Mouse (Mus musculus): ENCODE data around the gene Cd300lf.
A peak's percentile ranks its signal among the peaks of the same experiment; 100 is the strongest.

DNA sequence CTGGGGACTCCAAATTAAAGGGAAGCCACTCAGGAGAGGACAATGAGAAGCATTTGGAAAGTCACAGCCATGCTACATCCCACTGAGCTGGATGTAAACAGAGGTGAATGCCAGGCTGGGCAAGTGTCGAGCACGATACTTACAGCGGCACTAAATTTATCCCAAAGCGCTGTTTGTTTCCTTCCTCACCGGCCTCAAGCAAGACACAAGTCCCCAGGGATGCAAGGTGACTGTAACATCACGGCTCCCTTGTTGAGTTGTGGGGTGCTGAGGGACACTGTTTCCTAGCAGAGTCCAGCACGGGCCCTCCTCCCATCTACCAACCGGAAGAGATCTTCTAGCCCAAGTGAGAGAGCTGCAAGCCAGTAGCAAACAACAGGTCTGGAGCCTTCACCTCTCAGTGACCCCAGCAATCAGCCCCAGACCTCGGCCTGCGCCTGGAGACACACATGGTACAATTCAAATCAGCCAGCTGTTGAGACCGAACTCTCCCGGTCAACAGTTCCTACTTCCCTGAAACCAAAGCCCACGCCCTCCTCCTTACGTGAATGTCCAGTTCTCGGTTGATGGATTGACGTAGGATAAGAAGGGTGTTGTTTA lies 34.5 kb downstream of the Cd300lf start:
- peak; percentile 67; the same call in 1 of the 2 replicates for TF ChIP-seq ELF1 (IDR thresholded peaks at IDR 0.05; ENCODE audit: low read depth, low read length)
- no peak for TF ChIP-seq MAFK (IDR thresholded peaks at IDR 0.05; ENCODE audit: insufficient replicate concordance, low read length)
- peak; percentile 39; the same call in 1 of the 2 replicates for TF ChIP-seq POLR2A (IDR thresholded peaks at IDR 0.05; ENCODE audit: low read depth, low read length)
- TF ChIP-seq USF2 (conservative IDR thresholded peaks at IDR 0.05; ENCODE audit: low read depth, low read length): no peak
